Comparison of ENCODE assay signal across 8 mouse cellular contexts in genomic region chr11:82746857-82747366, GRCm38 (mm10). TPM values are rescaled to one million over a fixed set of nuclear protein-coding genes. Genes with fewer than 3 reads are reported as not detected.
DNase-seq lines count a peak whose midpoint lies in the region; ATAC-seq and TF ChIP-seq lines count a peak whose summit lies in the region.

No protein-coding gene starts in this region.

- peak overlapping the region; percentile 30 for H3K4me3 ChIP-seq in liver, postnatal 0 days (ENCODE audit: low read depth, low read length)
- no peak overlapping the region for H3K4me3 ChIP-seq in layer of hippocampus, adult 2 months

- no peaks in the 10 kb centered on the region for H3K36me3 ChIP-seq in liver, postnatal 0 days (replicated peaks; ENCODE audit: insufficient read depth, low read length)

- H3K4me1 ChIP-seq in liver, postnatal 0 days (ENCODE audit: insufficient read depth) = no peaks in the 10 kb centered on the region

- peak overlapping the region; percentile 62 for H3K4me2 ChIP-seq in liver, postnatal 0 days (ENCODE audit: low read depth, low read length)

- ATAC-seq in liver, postnatal 0 days = peak; percentile 55

- peak overlapping the region; percentile 58 for H3K9ac ChIP-seq in liver, postnatal 0 days (replicated peaks)

- H3K9me3 ChIP-seq in liver, postnatal 0 days (ENCODE audit: low read length) = peaks cover 2% of the 10 kb centered on the region; the same call in 1 of the 2 replicates

- no peaks in the 10 kb centered on the region for H3K27me3 ChIP-seq in liver, postnatal 0 days (ENCODE audit: insufficient read depth, low read length)

- no peak for TF ChIP-seq CTCF in liver, postnatal 0 days (IDR thresholded peaks at IDR 0.05; ENCODE audit: low read depth)
- no peak for TF ChIP-seq CTCF in layer of hippocampus, adult 2 months (conservative IDR thresholded peaks at IDR 0.05)

- TF ChIP-seq EP300 in liver, postnatal 0 days (IDR thresholded peaks at IDR 0.05; ENCODE audit: low read depth) = no peak

- DNase-seq in layer of hippocampus, adult 11-12 months (ENCODE audit: low spot score) = peak; percentile 8
- no peak for DNase-seq in layer of hippocampus, adult 9-11 months
- DNase-seq in heart, adult 9 months (ENCODE audit: low spot score in 2 of 2) = peak; percentile 43 to 66
- DNase-seq in liver, postnatal 0 days = peak; percentile 41
- peak; percentile 23 to 33 for DNase-seq in thymus, postnatal 10 days (ENCODE audit: low spot score in 2 of 2)
- DNase-seq in right cerebral cortex, postnatal 36 days (ENCODE audit: low spot score in 2 of 2) = no peak
- DNase-seq in frontal cortex, postnatal 10 days (ENCODE audit: low spot score in 2 of 2) = no peak
- DNase-seq in layer of hippocampus, adult 2 months (ENCODE audit: low spot score in 2 of 2) = no peak

- peak overlapping the region; percentile 66 for H3K27ac ChIP-seq in liver, postnatal 0 days (ENCODE audit: low read depth)
- H3K27ac ChIP-seq in layer of hippocampus, adult 2 months = no peak overlapping the region

- 30% methylated on average over 8 of the region's 8 CpGs for WGBS in liver, postnatal 0 days (ENCODE audit: insufficient replicate concordance)

RNA-seq across cellular contexts. Expression of gene Cct6b, which starts 17.2 kb away (rescaled TPM):
- polyA plus RNA-seq in liver, postnatal 0 days (2015; fragmentation: Nextera tagmentation; extraction: Ambion mirVana) = 0.28 and 0.32 TPM in 2 replicates
- total RNA-seq in layer of hippocampus, adult 2 months (2021) = under 1 TPM; 0.18 to 0.44 TPM

RNA-seq across cellular contexts. Expression of gene Zfp830, which starts 17.2 kb away (rescaled TPM):
- polyA plus RNA-seq in liver, postnatal 0 days (2015; fragmentation: Nextera tagmentation; extraction: Ambion mirVana) = 11.8 and 11.9 TPM in 2 replicates
- total RNA-seq in layer of hippocampus, adult 2 months (2021) = 10 to 100 TPM; 14.8 to 16.9 TPM

RNA-seq across cellular contexts. Expression of gene Lig3, which starts 34.0 kb away (rescaled TPM):
- 4.8 TPM in 2 replicates for polyA plus RNA-seq in liver, postnatal 0 days (2015; fragmentation: Nextera tagmentation; extraction: Ambion mirVana)
- total RNA-seq in layer of hippocampus, adult 2 months (2021) = 10 to 100 TPM; 25.3 to 25.7 TPM

Comparison
In these comparisons a context has a peak if more than half of its experiments do, and no peak if none do; other contexts are left out.
1. DNase-seq: peak in layer of hippocampus, adult 11-12 months (single experiment), heart, adult 9 months (2 of 2), liver, postnatal 0 days (single experiment) and thymus, postnatal 10 days (2 of 2); none in layer of hippocampus, adult 9-11 months (single experiment), right cerebral cortex, postnatal 36 days (0 of 2), frontal cortex, postnatal 10 days (0 of 2) and layer of hippocampus, adult 2 months (0 of 2).